Mouse (Mus musculus) neural tube, embryonic 14.5 days (tissue): ENCODE data around the gene Slc38a3. TPM values are rescaled to one million over a fixed set of nuclear protein-coding genes. Genes with fewer than 3 reads are reported as not detected.

Source experiments
- ATAC-seq: fragments of 200-750 bp; cut with Nextera tagmentation; 2 replicates; pipeline ENCODE4 v1.8.0; 2017; ENCODE audit warnings: low read depth, mild to moderate bottlenecking, moderate TSS enrichment, moderate library complexity
- H3K27ac ChIP-seq: fragments of 300-500 bp; sonication (generic); 2 replicates; pipeline ENCODE4 v1.5.1; 2014; ENCODE audit warnings: low read depth, mild to moderate bottlenecking, control low read depth, low read length, moderate library complexity, mixed read lengths
- H3K27me3 ChIP-seq: fragments of 300-500 bp; sonication (generic); 2 replicates; pipeline ENCODE4 v1.6.1; 2014; ENCODE audit warnings: low read length; ENCODE audit not compliant: control insufficient read depth, insufficient read depth
- H3K36me3 ChIP-seq: fragments of 300-500 bp; sonication (generic); 2 replicates; pipeline ENCODE4 v1.6.1; 2014; ENCODE audit warnings: low read length, mixed read lengths; ENCODE audit not compliant: control insufficient read depth, insufficient read depth
- H3K4me1 ChIP-seq: fragments of 300-500 bp; sonication (generic); 2 replicates; pipeline ENCODE4 v1.6.1; 2014; ENCODE audit warnings: low read length; ENCODE audit not compliant: control insufficient read depth, insufficient read depth
- H3K4me2 ChIP-seq: fragments of 300-500 bp; sonication (generic); 2 replicates; pipeline ENCODE4 v1.6.1; 2014; ENCODE audit warnings: mild to moderate bottlenecking, low read depth, low read length, control low read depth
- H3K4me3 ChIP-seq: fragments of 300-500 bp; sonication (generic); 2 replicates; pipeline ENCODE4 v1.5.1; 2014; ENCODE audit warnings: low read depth, low read length, control low read depth, mixed read lengths
- H3K9ac ChIP-seq: fragments of 300-500 bp; sonication (generic); replicated peaks from 2 replicates; pipeline ENCODE4 v1.6.1; 2014; ENCODE audit warnings: low read depth, mild to moderate bottlenecking, control low read depth, low read length, mixed read lengths
- H3K9me3 ChIP-seq: fragments of 300-500 bp; sonication (generic); 2 replicates; pipeline ENCODE4 v1.6.1; 2016; ENCODE audit warnings: low read length; ENCODE audit not compliant: control insufficient read depth
- WGBS: fragments of 180-500 bp; shearing (Covaris S2); extraction: QIAGEN DNeasy Blood & Tissue Kit; methylation state at CpG from one replicate; pipeline ENCODE4 v1.1.7; 2014; 5-methylcytosine and 5-hydroxymethylcytosine counted together
- polyA plus RNA-seq: library from polyadenylated mRNA; unstranded; fragments of >200 nt; fragmentation: Nextera tagmentation; extraction: Ambion mirVana; gene quantifications from 2 replicates; pipeline ENCODE4 v1.2.1, GENCODE M21; 2014

Gene Slc38a3
- polyA plus RNA-seq, 1 experiment from 2014 or later = 31.3 TPM

DNA sequence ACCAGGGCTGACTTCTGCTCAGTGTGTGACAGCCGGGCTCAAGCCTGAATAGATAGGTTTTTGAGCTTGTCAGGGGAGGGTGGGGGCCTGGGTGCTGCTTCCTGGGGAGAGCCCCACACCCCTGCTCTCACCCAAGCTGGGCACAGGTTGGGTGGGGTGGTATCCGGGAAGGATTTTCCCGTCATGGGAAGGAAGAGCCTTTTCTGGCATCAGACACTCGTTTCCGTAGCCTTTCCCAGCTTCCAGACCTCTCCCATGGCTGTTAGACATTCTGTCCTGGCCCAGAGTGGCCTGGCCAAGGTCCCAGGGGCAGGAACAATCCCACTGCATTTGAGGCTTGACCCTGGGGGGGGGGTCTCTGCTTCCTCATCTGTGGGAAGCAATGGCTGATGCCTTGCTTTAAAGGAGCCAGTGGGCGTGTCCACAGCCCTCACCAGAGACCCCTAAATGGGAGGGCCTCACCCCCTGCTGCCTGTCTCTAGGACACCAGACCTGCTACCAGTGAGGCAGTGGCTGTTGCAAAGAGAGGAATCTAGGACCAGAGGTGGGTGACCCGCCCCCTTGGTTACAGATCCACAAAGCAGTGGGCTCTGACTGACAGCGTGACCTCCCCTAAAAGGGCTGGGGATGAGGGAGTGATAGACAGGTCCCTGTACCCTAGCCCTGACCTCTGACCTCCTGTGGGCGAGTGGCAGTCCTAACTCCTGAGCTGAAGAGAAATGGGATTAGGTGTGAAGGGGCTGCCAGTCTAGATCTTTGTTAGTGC lies 27.7 kb upstream of the Slc38a3 start:
- Histone ChIP-seq H3K4me2 (no peak overlapping the region), H3K4me3 (no peak overlapping the region), H3K9me3 (no peaks in the 10 kb centered on the region), H3K27me3 (no peaks in the 10 kb centered on the region), H3K4me1 (peaks cover 47% of the 10 kb centered on the region), H3K9ac (no peak overlapping the region), H3K36me3 (no peaks in the 10 kb centered on the region; the same call in 1 of the 2 replicates), H3K27ac (no peak overlapping the region)
- no peak for ATAC-seq
- 35% methylated on average over 9 of the region's 9 CpGs for WGBS

DNA sequence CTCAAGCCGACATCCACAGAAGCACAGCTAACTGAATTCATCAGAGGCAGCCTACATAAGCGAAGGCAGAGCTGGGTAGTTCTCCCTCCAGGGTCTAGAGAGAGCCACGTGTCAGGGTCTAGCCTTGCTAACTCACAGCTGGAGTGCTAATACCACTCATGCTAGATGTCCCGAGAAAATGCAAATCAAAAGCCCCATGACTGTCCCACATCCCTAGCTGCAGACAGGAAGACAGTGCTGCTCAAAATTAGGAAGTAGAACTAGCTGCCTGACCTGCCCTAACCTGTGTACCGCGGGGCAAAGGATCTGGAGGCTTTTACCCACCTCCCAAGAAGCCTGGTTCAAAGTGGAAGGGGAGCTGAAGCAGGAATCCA lies 26.8 kb upstream of the Slc38a3 start:
- H3K9ac ChIP-seq = no peak overlapping the region
- peaks cover 39% of the 10 kb centered on the region for H3K4me1 ChIP-seq

DNA sequence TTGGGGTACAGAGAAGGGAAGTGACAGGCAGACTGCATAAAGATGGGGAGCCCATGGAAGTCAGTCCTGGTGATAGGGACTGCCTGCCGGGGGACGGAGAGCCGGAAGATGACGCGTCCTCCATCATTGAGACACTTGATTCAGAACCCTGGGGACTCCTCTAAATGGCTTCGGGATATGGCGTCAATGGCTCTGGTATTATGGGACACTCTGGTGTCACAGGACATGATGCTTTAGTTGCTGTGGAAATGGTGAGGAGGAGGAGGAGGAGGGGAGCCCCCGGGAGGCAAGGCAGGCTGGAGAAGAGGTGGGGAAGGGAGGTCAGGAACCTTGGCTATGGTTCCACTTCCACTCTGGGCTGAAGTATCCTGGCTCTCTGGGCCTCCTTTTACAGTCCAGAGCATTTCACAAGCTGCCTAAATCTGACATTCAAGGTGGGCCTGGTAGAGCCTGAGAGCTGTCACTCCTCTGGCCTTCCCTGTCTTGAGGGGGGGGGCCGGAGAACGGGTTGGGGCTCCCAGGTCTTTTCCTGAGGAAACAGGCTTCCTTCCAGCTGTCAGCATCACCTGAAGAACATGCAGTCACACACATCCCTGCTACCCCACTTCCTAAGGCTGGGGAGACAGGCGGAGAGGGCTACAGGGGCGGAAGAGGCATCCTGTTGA lies 26.2 kb upstream of the Slc38a3 start:
- 76% methylated on average over 12 of the region's 12 CpGs for WGBS
- no peak overlapping the region for H3K27ac ChIP-seq
- H3K4me1 ChIP-seq = peaks cover 37% of the 10 kb centered on the region
- H3K27me3 ChIP-seq = no peaks in the 10 kb centered on the region
- H3K4me2 ChIP-seq = no peak overlapping the region
- H3K4me3 ChIP-seq = no peak overlapping the region
- no peaks in the 10 kb centered on the region for H3K9me3 ChIP-seq
- H3K9ac ChIP-seq = no peak overlapping the region
- peaks cover 4% of the 10 kb centered on the region for H3K36me3 ChIP-seq
- ATAC-seq = no peak

More for the DNA sequence above, 26.8 kb upstream of the Slc38a3 start:
- Histone ChIP-seq H3K36me3 (peaks cover 4% of the 10 kb centered on the region), H3K27me3 (no peaks in the 10 kb centered on the region), H3K4me3 (no peak overlapping the region), H3K4me2 (no peak overlapping the region), H3K27ac (no peak overlapping the region), H3K9me3 (no peaks in the 10 kb centered on the region)
- ATAC-seq = no peak
- WGBS = 48% methylated on average over 6 of the region's 6 CpGs

DNA sequence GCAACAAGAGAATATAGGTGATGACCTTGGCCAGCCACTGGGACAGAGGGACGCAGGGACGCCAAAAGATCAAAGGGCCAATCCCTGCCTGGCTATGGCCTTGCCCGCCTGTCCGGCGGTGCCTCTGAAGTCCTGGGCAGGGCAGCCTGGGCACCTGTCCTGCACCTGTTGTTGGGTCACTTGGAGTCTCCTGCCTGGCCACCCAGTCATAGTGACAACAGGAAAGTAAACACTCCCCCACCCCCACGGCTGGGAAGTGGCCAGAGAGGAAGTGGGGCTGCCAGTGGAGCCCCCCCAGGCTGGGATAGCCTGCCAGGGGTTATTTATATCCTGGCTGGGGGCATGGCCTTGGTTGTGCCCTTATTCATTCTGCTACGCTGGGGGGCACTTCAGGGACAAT lies 25.3 kb upstream of the Slc38a3 start:
- Histone ChIP-seq H3K4me1 (peaks cover 30% of the 10 kb centered on the region), H3K4me2 (no peak overlapping the region), H3K9me3 (no peaks in the 10 kb centered on the region), H3K4me3 (no peak overlapping the region), H3K36me3 (peaks cover 4% of the 10 kb centered on the region), H3K27ac (no peak overlapping the region), H3K9ac (no peak overlapping the region), H3K27me3 (no peaks in the 10 kb centered on the region)
- 72% methylated on average over 7 of the region's 7 CpGs for WGBS
- no peak for ATAC-seq

DNA sequence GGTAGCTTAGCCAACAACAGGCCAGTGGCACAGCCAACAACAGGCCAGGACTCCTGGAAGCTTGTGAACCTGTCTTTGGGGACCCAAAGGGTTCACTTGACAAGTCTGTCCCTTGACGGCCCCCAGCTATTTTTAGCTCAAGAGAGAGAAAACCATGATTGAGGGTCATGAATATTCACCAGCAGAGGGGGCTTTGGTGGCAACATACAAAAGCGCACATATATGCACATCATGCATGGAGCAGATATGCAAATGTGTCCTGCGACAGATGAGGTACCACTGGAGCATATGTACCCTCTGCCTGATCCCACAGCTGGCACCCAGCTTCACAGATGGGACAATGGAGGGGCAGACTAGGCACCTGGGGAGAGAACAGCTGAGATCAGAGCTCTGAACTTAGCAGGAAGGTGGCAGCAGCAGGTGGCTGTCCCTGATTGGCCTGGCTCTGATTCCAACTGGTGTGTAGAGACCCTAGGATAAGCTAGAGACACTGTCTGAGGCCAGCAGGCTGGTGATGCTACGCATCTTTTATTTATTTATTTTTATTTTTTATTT lies 24.2 kb upstream of the Slc38a3 start:
- H3K4me3 ChIP-seq = no peak overlapping the region
- H3K27me3 ChIP-seq = no peaks in the 10 kb centered on the region
- WGBS = 50% methylated on average over 4 of the region's 4 CpGs
- peaks cover 4% of the 10 kb centered on the region for H3K36me3 ChIP-seq
- no peaks in the 10 kb centered on the region for H3K9me3 ChIP-seq
- H3K27ac ChIP-seq = no peak overlapping the region
- H3K4me1 ChIP-seq = peaks cover 18% of the 10 kb centered on the region
- ATAC-seq = no peak
- H3K4me2 ChIP-seq = no peak overlapping the region
- no peak overlapping the region for H3K9ac ChIP-seq

DNA sequence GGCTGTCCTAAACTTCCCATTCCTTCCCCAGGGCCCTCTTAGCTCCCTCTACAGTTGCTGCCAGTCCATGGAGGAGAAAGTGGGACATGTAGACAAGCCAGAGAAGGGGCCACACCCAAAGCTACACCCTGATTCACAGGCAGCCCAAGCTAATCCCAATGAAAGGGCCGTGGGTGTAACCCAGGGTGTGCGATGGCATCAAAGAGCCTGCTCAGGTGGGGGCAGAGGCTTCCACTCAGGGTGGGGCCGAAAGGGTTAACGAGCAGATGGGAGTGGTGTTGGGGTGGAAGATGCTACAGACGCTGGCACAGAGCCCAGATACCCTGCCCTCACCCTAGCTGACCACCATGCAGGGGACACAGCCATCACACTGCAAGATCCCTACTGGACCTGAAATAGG lies 23.5 kb upstream of the Slc38a3 start:
- H3K27ac ChIP-seq = no peak overlapping the region
- peaks cover 11% of the 10 kb centered on the region for H3K4me1 ChIP-seq
- no peak overlapping the region for H3K9ac ChIP-seq
- no peak for ATAC-seq
- WGBS = 73% methylated on average over 5 of the region's 5 CpGs
- H3K36me3 ChIP-seq = peaks cover 4% of the 10 kb centered on the region
- no peaks in the 10 kb centered on the region for H3K27me3 ChIP-seq
- no peak overlapping the region for H3K4me2 ChIP-seq
- no peaks in the 10 kb centered on the region for H3K9me3 ChIP-seq
- H3K4me3 ChIP-seq = no peak overlapping the region

DNA sequence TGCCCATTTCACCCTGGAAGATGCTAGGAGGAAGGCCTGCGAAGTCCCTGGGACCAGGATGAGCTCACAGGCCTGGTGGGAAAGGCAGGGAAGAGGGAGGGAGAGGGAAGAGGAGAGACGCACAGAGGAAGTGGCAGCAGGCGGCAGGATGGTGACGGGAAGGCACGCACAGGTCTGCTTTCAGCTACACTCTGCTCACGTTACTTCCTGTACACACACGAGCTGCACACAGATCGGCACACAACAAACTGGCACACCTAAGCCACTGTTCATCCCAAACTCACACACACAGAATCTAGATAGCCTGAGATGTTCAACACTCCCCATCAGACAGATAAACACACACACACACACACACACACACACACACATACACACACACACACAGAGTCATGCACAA lies 21.1 kb upstream of the Slc38a3 start:
- H3K4me1 ChIP-seq = no peaks in the 10 kb centered on the region
- peaks cover 4% of the 10 kb centered on the region for H3K36me3 ChIP-seq

DNA sequence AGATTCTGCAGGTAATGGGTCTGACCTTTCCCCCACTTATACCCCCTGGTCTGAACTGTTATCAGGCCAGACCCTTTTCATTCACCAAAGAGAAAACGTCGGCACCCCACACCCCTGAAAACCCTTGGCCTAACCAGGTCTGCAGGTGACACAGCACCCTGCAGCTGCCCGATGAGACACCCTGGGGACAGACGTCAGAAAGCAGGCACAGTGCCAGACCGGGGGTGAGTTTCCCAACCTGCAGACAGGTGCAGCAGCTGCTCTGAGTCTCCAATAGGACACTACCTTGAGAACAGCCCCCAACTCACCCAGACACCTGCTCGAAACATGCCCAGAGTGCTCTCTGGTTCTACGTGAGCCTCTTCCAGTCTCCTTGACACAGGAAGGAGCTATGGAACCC lies 19.6 kb upstream of the Slc38a3 start:
- 86% methylated on average over 7 of the region's 7 CpGs for WGBS
- peaks cover 4% of the 10 kb centered on the region for H3K36me3 ChIP-seq
- no peak overlapping the region for H3K27ac ChIP-seq
- ATAC-seq = no peak
- no peaks in the 10 kb centered on the region for H3K4me1 ChIP-seq
- H3K9ac ChIP-seq = no peak overlapping the region
- H3K4me2 ChIP-seq = no peak overlapping the region
- H3K9me3 ChIP-seq = no peaks in the 10 kb centered on the region
- H3K27me3 ChIP-seq = no peaks in the 10 kb centered on the region
- no peak overlapping the region for H3K4me3 ChIP-seq

More for the DNA sequence above, 21.1 kb upstream of the Slc38a3 start:
- Histone ChIP-seq H3K4me2 (no peak overlapping the region), H3K27me3 (no peaks in the 10 kb centered on the region), H3K4me3 (no peak overlapping the region), H3K27ac (no peak overlapping the region), H3K9ac (no peak overlapping the region), H3K9me3 (no peaks in the 10 kb centered on the region)
- no peak for ATAC-seq
- WGBS = 87% methylated on average over 8 of the region's 8 CpGs

DNA sequence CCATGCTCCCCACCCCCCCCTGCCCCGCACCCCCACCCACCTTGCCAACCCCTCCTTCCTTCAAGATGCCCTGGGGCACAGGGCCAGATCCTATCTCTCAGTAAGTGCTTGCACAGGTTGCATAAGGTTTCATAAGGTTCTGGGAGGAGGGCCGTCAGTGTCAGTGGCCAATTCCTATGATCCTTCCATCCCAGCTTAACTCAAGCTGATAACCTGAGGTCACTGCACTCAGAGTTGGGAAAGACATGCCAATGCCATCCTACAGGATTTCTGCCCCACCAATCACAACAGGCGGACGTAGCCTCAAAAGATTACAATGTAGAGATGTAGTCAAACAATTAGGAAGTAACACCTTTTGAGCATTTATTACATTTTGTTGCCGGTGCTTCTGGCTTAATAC lies 19.1 kb upstream of the Slc38a3 start:
- 88% methylated on average over 5 of the region's 5 CpGs for WGBS
- H3K36me3 ChIP-seq = peaks cover 4% of the 10 kb centered on the region
- H3K4me2 ChIP-seq = no peak overlapping the region
- no peak overlapping the region for H3K27ac ChIP-seq
- no peak overlapping the region for H3K9ac ChIP-seq
- no peak overlapping the region for H3K4me3 ChIP-seq
- H3K27me3 ChIP-seq = no peaks in the 10 kb centered on the region
- no peaks in the 10 kb centered on the region for H3K4me1 ChIP-seq
- H3K9me3 ChIP-seq = no peaks in the 10 kb centered on the region
- ATAC-seq = no peak
